10 mouse cellular contexts compared by ENCODE assay signal in genomic region chr1:179261496-179261966, GRCm38 (mm10).
A peak's percentile ranks its signal among the peaks of the same experiment; 100 is the strongest.
DNase-seq lines count a peak whose midpoint lies in the region; ATAC-seq lines count a peak whose summit lies in the region.
"Had no signal": no experiment of that assay in that cellular context is flagged by ENCODE, and none has a peak within 500 bp of the region (broad histone marks: within the 10 kb centered on the region; RNA-seq: fewer than 3 reads in every experiment).

No protein-coding gene starts in this region.

- no peak for DNase-seq in heart, embryonic 10.5 days (ENCODE audit: low spot score)
- no peak for DNase-seq in heart, adult 9 months (ENCODE audit: low spot score in 2 of 2)
- DNase-seq in adipocyte (ENCODE audit: low spot score), result peak; percentile 2
- peak; percentile 11 to 18 for DNase-seq in left cerebral cortex, postnatal 14 days (ENCODE audit: low spot score in 2 of 2)
- DNase-seq in urinary bladder, postnatal 4 days (ENCODE audit: low spot score in 2 of 2), result no peak
- no peak for DNase-seq in lung, adult 18-20 months
- no peak for DNase-seq in gastrocnemius, adult 8-10 months (ENCODE audit: low spot score in 2 of 2)

- H3K9ac ChIP-seq in embryonic facial prominence, embryonic 13.5 days, result 0 out of 2 replicates have a peak overlapping the region, but pooled peaks have one; percentile 32

- 60% methylated on average over 11 of the region's 11 CpGs for WGBS in heart, embryonic 10.5 days
- 46% methylated on average over 11 of the region's 11 CpGs for WGBS in embryonic facial prominence, embryonic 13.5 days

- no peaks in the 10 kb centered on the region for H3K27me3 ChIP-seq in heart, embryonic 10.5 days (ENCODE audit: insufficient read depth, poor library complexity, severe bottlenecking)
- no peaks in the 10 kb centered on the region for H3K27me3 ChIP-seq in embryonic facial prominence, embryonic 13.5 days
- H3K27me3 ChIP-seq: megakaryocyte, embryonic 14.5 days had no signal

- 0 out of 2 replicates have a peak overlapping the region, but pooled peaks have one; percentile 6 for H3K27ac ChIP-seq in heart, embryonic 10.5 days
- H3K27ac ChIP-seq in embryonic facial prominence, embryonic 13.5 days, result peak overlapping the region; percentile 57
- H3K27ac ChIP-seq: left cerebral cortex, adult 2 months had no signal

- no peaks in the 10 kb centered on the region for H3K4me1 ChIP-seq in heart, embryonic 10.5 days
- peaks cover 11% of the 10 kb centered on the region for H3K4me1 ChIP-seq in embryonic facial prominence, embryonic 13.5 days
- H3K4me1 ChIP-seq: megakaryocyte, embryonic 14.5 days had no signal

- H3K4me3 ChIP-seq in heart, embryonic 10.5 days, result no peak overlapping the region
- no peak overlapping the region for H3K4me3 ChIP-seq in embryonic facial prominence, embryonic 13.5 days
- H3K4me3 ChIP-seq: left cerebral cortex, adult 2 months; megakaryocyte, embryonic 14.5 days had no signal

- no peak overlapping the region for H3K4me2 ChIP-seq in embryonic facial prominence, embryonic 13.5 days

- H3K36me3 ChIP-seq in heart, embryonic 10.5 days, result no peaks in the 10 kb centered on the region
- no peaks in the 10 kb centered on the region for H3K36me3 ChIP-seq in embryonic facial prominence, embryonic 13.5 days

- no peaks in the 10 kb centered on the region for H3K9me3 ChIP-seq in heart, embryonic 10.5 days
- 0 out of 2 replicates have a peak, but pooled peaks cover 3% of the 10 kb centered on the region for H3K9me3 ChIP-seq in embryonic facial prominence, embryonic 13.5 days

- intact Hi-C loops in left cerebral cortex, postnatal 14 days (cut with DNase I), result no loop called here

- ATAC-seq in embryonic facial prominence, embryonic 13.5 days (ENCODE audit: insufficient number of reproducible peaks, insufficient read depth, low FRiP score, low TSS enrichment, low read depth), result no peak

Comparison
In these comparisons a context has a peak if more than half of its experiments do, and no peak if none do; other contexts are left out.
1. DNase-seq: peak in adipocyte (single experiment) and left cerebral cortex, postnatal 14 days (2 of 2); none in heart, embryonic 10.5 days (single experiment), heart, adult 9 months (0 of 2), urinary bladder, postnatal 4 days (0 of 2), lung, adult 18-20 months (0 of 2) and gastrocnemius, adult 8-10 months (0 of 2).